Mouse (Mus musculus) cerebellum, postnatal 36 days (tissue): ENCODE data around the gene Psmb5.

Source experiments
- DNase-seq, 2 experiments: peaks; one replicate each; pipeline ENCODE4 v3.0.0; 2021 to 2022; ENCODE audit warnings: mixed read lengths in 2 of 2

The Psmb5 gene

DNA sequence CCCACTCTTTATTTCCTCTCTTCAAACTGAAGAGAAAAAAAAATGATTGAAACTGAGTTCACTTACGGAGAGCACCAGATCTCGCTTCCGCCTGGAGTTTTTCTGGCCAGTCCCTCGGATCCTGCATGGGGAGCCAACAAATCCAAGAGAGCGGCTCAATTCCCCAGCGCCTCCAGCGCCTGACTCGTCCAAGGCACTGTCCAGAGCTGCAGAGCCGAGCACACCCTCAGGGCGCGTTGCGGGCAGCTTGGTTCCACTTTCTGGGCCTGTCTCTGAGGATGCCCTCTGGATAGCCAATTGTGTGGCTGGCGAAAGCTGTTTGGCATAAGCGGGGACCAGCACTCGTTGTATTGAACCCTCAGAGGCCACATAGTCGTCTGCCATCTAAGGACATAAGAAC lies 26.8 kb downstream of the Psmb5 start:
- no peak for DNase-seq

DNA sequence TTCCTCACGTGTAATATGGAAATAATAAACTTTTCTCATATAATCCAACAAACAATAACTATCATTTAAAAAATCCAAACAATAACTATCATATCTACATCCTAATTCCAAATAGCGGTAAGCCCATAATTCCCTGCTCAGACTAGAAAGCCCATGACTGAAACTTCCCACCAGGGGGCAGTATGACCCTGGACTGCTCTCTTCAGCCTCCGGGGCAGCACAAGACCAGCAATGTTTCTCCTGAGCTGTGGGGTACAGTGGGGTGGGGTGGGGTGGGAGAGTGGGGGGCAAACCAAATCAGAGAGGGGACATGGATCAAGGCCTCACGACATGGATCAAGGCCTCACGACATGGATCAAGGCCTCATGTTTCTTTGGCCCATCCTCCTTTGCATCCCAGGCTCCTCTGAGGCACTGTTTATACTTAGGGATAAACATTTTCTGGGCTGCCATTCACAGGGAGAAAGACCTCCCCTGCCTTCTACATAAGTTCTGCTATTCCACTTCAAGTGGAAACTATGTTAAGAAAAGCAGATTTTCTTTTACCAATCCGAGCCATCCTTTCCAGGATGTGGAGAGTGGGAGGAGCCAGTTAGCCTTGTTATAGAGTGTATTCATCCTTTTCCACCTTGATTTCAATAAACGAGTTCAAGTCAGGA lies 34.0 kb downstream of the Psmb5 start:
- DNase-seq, result peak; percentile 67

DNA sequence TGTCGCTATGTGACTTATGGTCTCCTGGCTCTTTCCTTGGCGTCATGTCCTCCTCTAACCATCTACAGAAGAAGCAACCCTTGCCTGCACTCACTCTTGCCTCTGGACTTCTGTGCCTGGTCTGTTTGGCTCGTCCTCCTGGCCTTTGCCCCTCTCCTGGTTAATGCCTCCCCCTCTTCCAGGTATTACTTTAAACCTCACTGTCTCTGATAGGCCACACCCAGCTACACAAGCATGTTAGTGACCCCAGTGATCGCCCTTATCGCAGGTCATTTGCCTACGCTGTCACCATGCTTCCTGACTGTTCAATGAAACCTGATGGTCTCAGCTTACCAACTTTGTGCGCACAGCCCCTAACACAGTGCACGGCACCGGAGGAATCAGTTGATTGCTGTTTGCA lies 35.3 kb downstream of the Psmb5 start:
- DNase-seq, result no peak

DNA sequence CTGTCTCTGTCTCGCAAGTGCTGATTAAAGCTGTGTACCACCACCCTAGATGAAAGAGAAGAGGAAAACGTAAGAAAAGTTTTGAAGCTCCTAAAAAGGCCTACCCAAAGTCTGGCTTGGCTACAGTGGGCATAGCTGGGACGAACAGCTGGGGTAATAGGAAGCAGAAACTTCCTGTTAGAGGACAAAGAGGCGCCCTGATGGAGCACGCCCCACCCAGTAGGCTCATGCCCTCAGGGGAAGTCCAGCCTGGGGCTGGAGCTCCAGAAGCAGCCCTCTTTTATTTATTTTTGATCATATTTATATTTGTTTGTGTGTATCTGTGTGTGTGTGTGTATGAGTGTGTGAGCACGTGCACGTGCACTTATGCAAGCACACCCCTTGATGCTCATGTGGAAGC lies 38.2 kb downstream of the Psmb5 start:
- DNase-seq, result no peak

DNA sequence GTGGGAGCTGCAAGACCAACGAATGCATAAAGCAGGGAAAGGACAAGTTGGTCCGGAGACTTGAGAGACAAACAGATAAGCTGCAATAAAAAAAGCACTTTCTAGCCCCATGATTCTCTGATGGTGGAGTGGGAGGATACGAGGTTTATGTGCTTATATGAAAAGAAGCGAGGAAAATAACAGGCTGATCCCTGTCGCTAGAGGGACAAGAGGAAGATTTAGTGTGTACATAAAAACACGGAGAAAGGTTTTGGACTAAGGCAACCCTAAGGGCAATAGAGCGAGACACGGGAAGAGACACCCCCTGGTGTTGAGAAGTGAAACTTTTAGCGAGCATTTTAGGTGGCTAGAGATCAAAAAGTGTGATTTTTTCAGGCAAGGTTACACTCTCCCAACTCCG lies 39.8 kb downstream of the Psmb5 start:
- no peak for DNase-seq

DNA sequence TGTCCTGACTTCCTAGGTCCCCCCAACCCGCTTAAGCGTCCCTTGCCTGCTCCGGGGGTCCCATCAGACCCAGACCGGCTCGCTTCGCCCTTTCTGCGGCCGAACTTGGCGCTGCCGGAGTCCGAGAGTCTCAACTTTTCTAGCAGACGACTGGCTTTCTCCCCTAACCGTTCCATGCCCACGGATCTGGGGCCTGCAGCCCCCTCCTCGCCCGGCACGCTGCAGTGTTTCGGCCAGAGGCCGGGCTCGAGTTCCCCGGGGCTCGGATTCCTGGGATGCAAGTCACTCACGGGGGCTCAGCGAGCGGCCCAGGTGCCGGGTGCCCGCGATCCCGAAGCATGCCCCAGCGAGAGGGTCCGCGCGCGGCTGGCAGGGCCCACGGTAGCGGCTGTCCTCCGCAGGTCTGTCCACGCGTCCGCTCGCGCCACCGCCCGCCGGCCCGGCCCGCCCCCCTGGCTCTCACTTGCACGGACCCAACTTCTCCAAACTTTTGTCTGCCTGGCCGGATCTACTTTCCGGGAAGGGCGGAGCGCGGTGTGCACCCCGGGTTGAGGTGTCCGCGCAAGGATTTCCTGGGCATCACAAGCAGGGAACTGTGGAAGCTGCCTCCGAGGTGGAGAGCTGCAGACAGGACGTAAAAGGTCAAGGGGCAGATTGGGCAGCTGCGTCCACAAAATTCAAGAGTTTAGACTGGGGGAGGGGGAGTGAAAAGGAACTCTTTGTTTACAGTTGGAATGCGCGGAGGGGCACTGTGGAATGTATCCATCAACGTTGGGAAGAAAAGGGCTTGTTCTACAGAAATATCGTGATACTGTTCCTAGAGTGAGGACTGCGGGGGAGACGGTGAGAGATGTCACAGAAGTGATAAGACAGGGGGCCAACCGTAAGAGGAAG lies 40.5 kb downstream of the Psmb5 start, which contains the start of gene Ajuba:
TSS of gene Ajuba (minus strand) at position 470 of the 894 bp plus-strand sequence.
- DNase-seq, result peak; percentile 45 to 49

DNA sequence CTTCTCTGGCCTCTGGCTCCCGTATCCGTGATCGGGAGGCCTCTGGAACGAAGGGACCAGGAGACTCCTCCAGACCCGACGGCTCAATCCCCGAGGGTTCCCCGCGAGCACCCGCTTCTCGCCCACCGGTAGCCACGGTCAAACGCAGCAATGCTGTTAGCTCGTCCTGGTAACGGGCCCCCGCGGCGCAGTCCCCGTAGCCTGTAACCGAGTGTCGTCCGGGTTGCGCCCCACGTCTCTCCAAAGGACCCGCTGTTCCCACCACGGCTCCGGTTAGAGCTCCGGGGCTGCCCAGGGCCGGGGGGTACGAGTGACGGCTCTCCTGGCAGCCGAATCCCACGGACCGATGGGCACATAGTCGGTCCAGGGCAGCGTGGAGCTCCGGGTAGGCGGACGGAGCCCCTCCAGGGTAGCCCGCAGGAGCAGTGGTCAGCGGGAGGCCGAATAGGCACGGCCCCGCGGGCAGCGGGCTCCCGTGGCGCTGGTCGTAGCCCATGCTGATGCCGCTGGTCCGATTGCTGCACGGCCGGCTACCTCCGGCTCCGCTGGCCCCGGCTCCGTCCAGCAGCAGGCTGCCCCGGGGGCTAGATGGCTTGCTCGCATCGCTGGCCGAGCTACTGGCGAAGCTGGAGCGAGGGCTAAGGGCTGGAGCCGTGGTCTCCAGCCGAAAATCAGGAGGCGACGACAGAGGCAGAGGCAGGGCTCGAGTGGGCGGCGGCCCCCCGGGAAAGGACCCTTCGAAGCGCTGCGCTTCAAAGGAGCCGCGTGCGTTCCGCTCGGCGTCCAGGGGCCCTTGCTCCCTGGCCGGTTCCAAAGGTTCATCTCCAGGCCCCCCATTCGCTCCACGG lies 41.4 kb downstream of the Psmb5 start:
- no peak for DNase-seq

DNA sequence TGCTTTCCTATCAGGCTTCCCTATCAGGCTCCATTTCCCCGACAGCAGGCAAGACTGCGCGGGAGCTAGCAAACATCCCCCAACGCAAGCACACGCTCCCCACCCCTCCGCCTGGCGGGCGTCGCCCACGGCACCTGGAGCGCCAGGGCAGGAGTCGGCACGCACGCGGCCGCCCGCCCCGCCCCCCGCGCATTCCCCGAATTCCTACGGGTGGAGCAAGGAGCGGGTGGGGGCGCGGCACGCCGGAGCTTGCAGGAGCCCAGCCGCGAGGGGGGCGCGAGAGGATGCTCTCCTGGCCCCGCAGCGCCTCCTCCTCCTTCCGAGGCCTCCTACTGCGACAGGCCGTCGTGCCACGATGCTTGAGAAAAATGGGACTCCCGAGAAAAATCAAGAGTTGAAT lies 42.2 kb downstream of the Psmb5 start:
- DNase-seq, result no peak

DNA sequence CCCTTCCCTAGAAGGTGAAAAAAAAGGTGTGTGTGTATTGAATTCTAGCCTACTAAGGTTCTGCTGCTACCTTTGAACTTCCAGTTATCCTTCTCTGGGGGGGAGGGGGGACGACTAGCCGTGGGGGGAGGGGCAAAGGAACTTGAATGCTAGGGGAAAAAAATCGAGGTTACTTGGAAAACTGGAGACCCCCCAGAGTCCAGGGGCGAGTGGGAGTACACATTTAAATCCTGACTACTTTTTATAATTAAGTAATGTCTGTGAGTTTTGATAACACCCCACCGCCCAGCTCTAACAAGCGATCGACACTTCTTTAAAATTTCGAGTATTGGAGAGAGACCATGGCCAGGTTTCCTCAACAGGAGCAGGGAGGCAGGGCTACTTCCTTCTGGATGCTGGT lies 42.8 kb downstream of the Psmb5 start:
- DNase-seq, result no peak

DNA sequence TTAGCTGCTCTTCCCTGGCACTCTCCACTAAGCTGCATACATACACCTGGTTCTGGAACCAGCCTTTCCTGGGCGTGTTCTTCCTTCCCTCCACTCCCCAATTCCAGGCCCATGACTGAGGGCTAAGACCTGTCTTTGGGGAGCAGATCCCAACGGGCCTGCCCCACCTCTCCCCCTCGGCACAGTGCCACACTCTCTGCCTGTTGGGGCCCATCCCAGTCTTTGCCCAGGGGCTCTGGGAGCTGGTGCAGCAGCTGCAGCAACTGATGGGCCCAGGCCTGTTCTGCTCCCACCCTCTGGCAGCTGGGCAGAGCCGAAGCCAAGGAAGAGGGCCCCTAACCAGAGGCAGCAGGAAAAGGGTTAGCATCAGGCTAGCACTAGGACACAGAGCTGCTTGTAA lies 43.6 kb downstream of the Psmb5 start:
- no peak for DNase-seq

DNA sequence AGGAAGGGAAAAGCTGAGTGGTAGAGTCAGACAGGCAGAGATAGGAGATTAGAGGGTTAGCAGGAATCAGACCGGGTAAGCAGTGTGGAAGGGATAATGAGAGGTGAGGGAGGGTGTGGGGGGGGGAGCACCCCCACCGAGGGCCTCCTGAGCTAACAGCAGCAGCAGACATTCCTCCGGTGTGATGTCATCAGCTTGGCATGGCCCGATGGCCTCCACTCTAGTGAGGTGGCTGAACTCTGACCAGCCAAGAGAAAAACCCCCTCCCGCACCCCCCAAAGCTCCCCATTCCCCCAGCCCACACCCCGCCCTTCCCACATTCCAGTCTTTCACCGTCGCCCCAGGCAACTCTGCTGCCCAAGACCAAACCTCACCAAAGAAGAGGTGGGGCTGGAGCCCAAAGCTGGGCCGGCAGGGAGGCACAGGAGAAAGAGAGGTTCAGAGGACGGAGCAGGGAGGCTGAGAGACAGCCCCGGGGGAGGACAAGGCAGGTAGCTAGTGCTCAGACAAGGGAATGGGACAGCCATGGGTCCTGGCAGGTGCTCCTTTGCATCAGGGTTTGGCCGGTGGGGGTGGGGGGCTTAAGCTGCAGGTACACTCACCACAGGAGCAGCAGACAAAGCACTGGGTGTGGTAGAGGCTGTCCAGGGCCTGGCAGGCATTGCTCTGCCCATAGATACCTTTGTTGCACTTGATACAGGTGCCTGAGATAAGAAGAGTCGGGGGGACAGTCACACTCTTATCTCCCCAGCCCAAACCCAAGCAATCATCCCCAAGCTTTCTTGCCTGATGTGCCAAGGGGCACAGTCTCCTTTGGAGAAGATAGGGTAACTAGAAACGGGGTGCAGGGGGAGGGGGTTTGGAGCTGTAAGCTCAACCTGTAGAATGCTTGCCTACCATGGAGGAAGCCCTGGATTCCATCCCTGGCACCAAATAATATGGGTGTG lies 44.8 kb downstream of the Psmb5 start:
- DNase-seq, result no peak

DNA sequence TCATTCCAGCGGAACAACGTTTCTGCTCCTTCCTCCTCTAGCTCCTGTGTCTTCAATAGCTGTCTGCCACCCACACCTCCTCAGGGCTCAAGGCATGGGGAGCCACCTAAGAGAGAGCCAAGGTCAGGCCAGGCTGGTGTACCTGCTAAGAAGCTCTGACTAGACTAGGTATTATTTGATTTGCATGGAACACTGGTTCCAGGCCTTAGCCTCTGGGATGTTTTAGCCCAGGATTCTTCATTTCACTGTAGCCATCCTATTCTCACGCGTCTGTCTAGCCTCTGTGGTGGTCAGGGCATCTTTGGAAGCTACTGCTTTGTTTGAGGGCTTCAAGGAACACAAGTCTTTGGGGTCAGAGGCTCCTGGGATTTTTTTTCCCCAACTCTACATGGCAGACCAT lies 45.7 kb downstream of the Psmb5 start:
- no peak for DNase-seq

DNA sequence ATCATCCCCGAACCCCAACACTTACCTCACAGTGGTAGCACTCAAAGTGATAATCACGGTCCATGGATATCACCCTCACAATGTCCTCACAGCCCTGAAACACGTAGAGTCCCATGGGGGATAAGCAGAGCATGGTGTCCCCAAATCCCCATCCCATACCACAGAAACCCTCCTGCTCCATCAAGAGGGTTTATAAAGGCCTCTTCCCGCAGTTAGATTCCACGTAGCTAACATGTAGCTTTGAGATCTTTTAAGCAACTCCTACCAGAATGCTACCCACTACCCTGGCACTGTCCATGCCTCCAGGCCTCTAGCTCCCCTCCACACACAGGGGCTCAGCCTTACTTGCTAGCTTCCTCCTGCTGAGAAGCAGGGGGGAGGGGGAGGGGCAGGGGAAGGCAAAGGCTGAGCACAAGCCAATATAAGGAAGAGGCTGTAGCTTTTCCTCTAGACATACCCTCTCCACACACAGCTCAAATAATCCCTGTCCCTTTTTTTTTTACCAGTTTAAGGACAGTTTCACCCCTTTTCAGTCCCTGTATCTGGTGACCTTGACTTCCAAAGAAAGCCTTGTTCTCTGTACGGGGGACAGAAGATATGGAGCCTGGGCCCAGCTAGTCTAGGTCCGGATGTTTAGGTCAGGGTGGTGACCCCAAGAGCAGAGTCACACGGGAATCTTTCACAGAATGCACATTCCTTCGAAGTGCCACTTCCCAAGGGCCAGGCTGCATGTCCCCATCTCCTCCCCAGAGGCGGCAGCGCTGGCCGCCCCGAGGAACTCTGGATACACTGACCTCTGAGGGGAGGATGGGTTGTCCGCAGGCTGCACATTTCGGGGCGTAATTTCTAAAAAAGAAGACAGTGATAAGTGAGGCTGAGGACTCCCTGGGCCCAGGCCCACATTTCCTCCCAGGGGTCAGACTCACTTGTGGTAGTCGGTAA lies 48.1 kb downstream of the Psmb5 start:
- no peak for DNase-seq

DNA sequence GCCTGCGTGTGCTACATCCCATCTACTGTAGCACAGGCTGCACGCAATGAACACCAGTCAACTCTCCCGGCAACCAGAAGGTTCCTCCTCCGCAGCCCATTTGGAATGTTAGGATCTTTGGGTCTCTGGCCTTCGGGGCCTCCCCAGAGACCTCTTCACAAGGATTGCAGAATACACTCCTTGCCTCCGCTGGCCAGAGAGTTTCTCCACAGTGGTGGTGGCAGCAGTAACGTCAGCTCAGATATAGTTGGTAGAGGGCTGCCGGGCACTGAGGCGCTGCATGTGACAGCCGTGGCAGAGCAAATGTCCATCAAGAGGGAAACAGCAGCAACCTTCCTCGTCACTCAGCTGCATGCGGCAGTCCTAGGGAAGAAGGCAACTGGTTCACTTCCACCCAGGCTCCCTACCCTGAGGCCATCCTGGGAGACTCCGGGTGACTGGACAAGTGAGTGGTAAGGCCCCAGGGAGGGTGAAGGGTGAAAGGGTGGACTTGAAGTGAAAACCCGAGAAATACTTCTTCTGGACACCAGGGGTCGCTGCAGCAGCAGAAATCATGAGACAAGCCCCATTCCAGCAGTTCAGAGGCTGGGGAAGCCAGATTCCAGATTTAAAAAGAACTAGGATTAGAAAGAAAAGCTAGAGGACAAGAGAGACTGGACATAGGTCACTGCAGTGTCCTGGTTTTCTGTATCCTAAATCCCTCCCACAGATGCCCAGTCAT lies 49.0 kb downstream of the Psmb5 start:
- peak; percentile 73 to 74 for DNase-seq
